Mouse (Mus musculus): ENCODE data around the gene Eml5. TPM values are rescaled to one million over a fixed set of nuclear protein-coding genes. Genes with fewer than 3 reads are reported as not detected.

The Eml5 gene
- polyA plus RNA-seq, 1 experiment from 2014 or later: 26.2 TPM

DNA sequence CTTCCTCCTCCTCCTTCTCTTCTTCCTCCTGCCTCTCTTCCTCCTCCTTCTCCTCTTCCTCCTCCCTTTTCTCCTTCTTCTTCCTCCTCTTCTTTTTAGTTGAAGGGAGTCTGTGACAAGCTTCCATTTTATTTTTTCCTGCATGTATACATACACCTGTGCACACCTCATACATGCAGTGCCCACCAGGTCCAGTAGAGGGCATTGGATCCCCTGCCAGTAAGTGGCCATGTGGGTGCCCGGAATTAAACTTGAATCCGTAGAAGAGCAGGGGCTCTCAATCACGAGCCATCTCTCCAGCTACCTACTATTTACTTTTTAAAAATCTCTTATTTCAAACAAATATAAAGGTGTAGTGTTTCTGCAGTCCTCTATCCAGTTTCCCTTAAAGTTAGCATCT, 50.5 kb downstream of the Eml5 start:
- no peaks in the 10 kb centered on the region for H3K27me3 ChIP-seq (ENCODE audit: control insufficient read depth, insufficient read depth, low read depth, low read length)
- H3K4me3 ChIP-seq (ENCODE audit: low read depth, low read length): no peak overlapping the region
- ATAC-seq: no peak
- no peak overlapping the region for H3K27ac ChIP-seq (ENCODE audit: low read length)
- no peaks in the 10 kb centered on the region for H3K4me1 ChIP-seq (ENCODE audit: control insufficient read depth, insufficient read depth, low read length)
- no peaks in the 10 kb centered on the region for H3K9me3 ChIP-seq (replicated peaks; ENCODE audit: control insufficient read depth, low read length, poor library complexity, severe bottlenecking)
- 26% methylated on average over 3 of the region's 3 CpGs for WGBS
- no peak overlapping the region for H3K4me2 ChIP-seq (ENCODE audit: low read length)
- no peak overlapping the region for H3K9ac ChIP-seq (ENCODE audit: low read depth, low read length)
- no peaks in the 10 kb centered on the region for H3K36me3 ChIP-seq (ENCODE audit: control insufficient read depth, insufficient read depth, low read length)

- ATAC-seq: no peak
- 92% methylated on average over 3 of the region's 3 CpGs for WGBS
- Histone ChIP-seq H3K9ac (ENCODE audit: low read depth, low read length) (no peak overlapping the region), H3K9me3 (replicated peaks; ENCODE audit: control insufficient read depth, low read length, poor library complexity, severe bottlenecking) (no peaks in the 10 kb centered on the region), H3K4me2 (ENCODE audit: low read length) (no peak overlapping the region), H3K36me3 (ENCODE audit: control insufficient read depth, insufficient read depth, low read length) (peaks cover 6% of the 10 kb centered on the region), H3K27me3 (ENCODE audit: control insufficient read depth, insufficient read depth, low read depth, low read length) (no peaks in the 10 kb centered on the region), H3K4me3 (ENCODE audit: low read depth, low read length) (no peak overlapping the region), H3K4me1 (ENCODE audit: control insufficient read depth, insufficient read depth, low read length) (no peaks in the 10 kb centered on the region), H3K27ac (ENCODE audit: low read length) (no peak overlapping the region)
These were observed 56.5 kb downstream of the Eml5 start for GRCm38 (mm10) chr12:98844774-98845173.

- Histone ChIP-seq H3K27me3 (ENCODE audit: control insufficient read depth, insufficient read depth, low read depth, low read length) (no peaks in the 10 kb centered on the region), H3K4me1 (ENCODE audit: control insufficient read depth, insufficient read depth, low read length) (no peaks in the 10 kb centered on the region), H3K9ac (ENCODE audit: low read depth, low read length) (no peak overlapping the region), H3K4me3 (ENCODE audit: low read depth, low read length) (no peak overlapping the region), H3K36me3 (ENCODE audit: control insufficient read depth, insufficient read depth, low read length) (peaks cover 9% of the 10 kb centered on the region), H3K4me2 (ENCODE audit: low read length) (no peak overlapping the region), H3K27ac (ENCODE audit: low read length) (no peak overlapping the region), H3K9me3 (replicated peaks; ENCODE audit: control insufficient read depth, low read length, poor library complexity, severe bottlenecking) (no peaks in the 10 kb centered on the region)
- 97% methylated on average over 3 of the region's 3 CpGs for WGBS
- no peak for ATAC-seq
These were observed 61.1 kb downstream of the Eml5 start for GRCm38 (mm10) chr12:98840135-98840534.

DNA sequence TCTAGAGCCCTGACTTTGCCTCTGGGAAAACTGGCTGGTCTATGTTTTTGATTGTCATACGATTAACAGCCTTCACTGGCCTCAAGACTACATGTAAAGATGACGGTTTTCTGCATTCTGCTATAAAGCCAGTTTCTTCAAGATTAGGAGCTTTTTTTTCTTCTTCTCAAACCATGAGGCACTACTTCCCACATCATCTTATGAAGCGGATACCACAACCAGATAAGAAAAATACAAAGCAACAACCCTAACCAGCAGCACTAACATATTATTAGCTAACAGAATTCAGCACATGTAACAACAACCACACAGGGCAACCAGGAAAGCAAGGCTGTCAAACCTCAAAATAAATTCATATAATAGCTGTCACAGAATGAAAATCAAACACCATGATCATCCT, 63.3 kb downstream of the Eml5 start:
- Histone ChIP-seq H3K4me3 (ENCODE audit: low read depth, low read length) (no peak overlapping the region), H3K9me3 (replicated peaks; ENCODE audit: control insufficient read depth, low read length, poor library complexity, severe bottlenecking) (no peaks in the 10 kb centered on the region), H3K4me2 (ENCODE audit: low read length) (no peak overlapping the region), H3K4me1 (ENCODE audit: control insufficient read depth, insufficient read depth, low read length) (no peaks in the 10 kb centered on the region), H3K36me3 (ENCODE audit: control insufficient read depth, insufficient read depth, low read length) (peaks cover 9% of the 10 kb centered on the region), H3K9ac (ENCODE audit: low read depth, low read length) (no peak overlapping the region), H3K27ac (ENCODE audit: low read length) (no peak overlapping the region), H3K27me3 (ENCODE audit: control insufficient read depth, insufficient read depth, low read depth, low read length) (no peaks in the 10 kb centered on the region)
- no peak for ATAC-seq
- WGBS: 95% methylated on average over 3 of the region's 3 CpGs

DNA sequence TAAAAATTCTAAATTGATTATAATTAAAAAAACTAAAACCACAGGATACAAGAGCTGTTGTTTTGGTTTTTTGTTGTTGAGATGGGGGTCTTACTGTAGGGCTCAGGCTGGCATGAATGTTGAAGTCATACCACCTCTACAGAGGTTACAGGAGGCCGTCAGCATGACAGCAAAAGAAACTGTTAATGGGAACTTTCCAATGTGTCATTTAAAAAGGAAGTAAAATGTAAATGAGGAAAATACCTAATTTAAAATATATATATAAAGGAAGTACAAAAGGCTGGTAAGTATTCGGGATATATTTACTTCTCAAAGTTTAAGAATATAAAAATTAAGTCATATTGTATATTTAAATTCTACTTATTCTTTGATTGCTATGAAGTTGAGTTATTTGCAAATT, 65.8 kb downstream of the Eml5 start:
- H3K27me3 ChIP-seq (ENCODE audit: control insufficient read depth, insufficient read depth, low read depth, low read length): no peaks in the 10 kb centered on the region
- no peak for ATAC-seq
- H3K27ac ChIP-seq (ENCODE audit: low read length): no peak overlapping the region
- H3K4me3 ChIP-seq (ENCODE audit: low read depth, low read length): no peak overlapping the region
- H3K4me2 ChIP-seq (ENCODE audit: low read length): no peak overlapping the region
- no peaks in the 10 kb centered on the region for H3K4me1 ChIP-seq (ENCODE audit: control insufficient read depth, insufficient read depth, low read length)
- no peak overlapping the region for H3K9ac ChIP-seq (ENCODE audit: low read depth, low read length)
- 96% methylated on average over 2 of the region's 2 CpGs for WGBS
- H3K9me3 ChIP-seq (replicated peaks; ENCODE audit: control insufficient read depth, low read length, poor library complexity, severe bottlenecking): no peaks in the 10 kb centered on the region
- H3K36me3 ChIP-seq (ENCODE audit: control insufficient read depth, insufficient read depth, low read length): peaks cover 10% of the 10 kb centered on the region; the same call in 1 of the 2 replicates

- Histone ChIP-seq H3K27me3 (ENCODE audit: control insufficient read depth, insufficient read depth, low read depth, low read length) (no peaks in the 10 kb centered on the region), H3K27ac (ENCODE audit: low read length) (no peak overlapping the region), H3K4me1 (ENCODE audit: control insufficient read depth, insufficient read depth, low read length) (no peaks in the 10 kb centered on the region), H3K4me2 (ENCODE audit: low read length) (no peak overlapping the region), H3K36me3 (ENCODE audit: control insufficient read depth, insufficient read depth, low read length) (peaks cover 10% of the 10 kb centered on the region; the same call in 1 of the 2 replicates), H3K4me3 (ENCODE audit: low read depth, low read length) (no peak overlapping the region), H3K9me3 (replicated peaks; ENCODE audit: control insufficient read depth, low read length, poor library complexity, severe bottlenecking) (no peaks in the 10 kb centered on the region), H3K9ac (ENCODE audit: low read depth, low read length) (no peak overlapping the region)
- ATAC-seq: no peak
- WGBS: 96% methylated on average over 2 of the region's 2 CpGs
These were observed 66.4 kb downstream of the Eml5 start for GRCm38 (mm10) chr12:98834879-98835278.

- WGBS: 95% methylated on average over 1 of the region's 1 CpGs
- Histone ChIP-seq H3K36me3 (ENCODE audit: control insufficient read depth, insufficient read depth, low read length) (peaks cover 10% of the 10 kb centered on the region; the same call in 1 of the 2 replicates), H3K4me3 (ENCODE audit: low read depth, low read length) (no peak overlapping the region), H3K4me2 (ENCODE audit: low read length) (no peak overlapping the region), H3K9ac (ENCODE audit: low read depth, low read length) (no peak overlapping the region), H3K27ac (ENCODE audit: low read length) (no peak overlapping the region), H3K27me3 (ENCODE audit: control insufficient read depth, insufficient read depth, low read depth, low read length) (no peaks in the 10 kb centered on the region), H3K4me1 (ENCODE audit: control insufficient read depth, insufficient read depth, low read length) (no peaks in the 10 kb centered on the region), H3K9me3 (replicated peaks; ENCODE audit: control insufficient read depth, low read length, poor library complexity, severe bottlenecking) (no peaks in the 10 kb centered on the region)
- ATAC-seq: no peak
These were observed 67.4 kb downstream of the Eml5 start for GRCm38 (mm10) chr12:98833901-98834300.

- H3K4me1 ChIP-seq (ENCODE audit: control insufficient read depth, insufficient read depth, low read length): no peaks in the 10 kb centered on the region
- H3K4me3 ChIP-seq (ENCODE audit: low read depth, low read length): no peak overlapping the region
- no peak overlapping the region for H3K9ac ChIP-seq (ENCODE audit: low read depth, low read length)
- no peak overlapping the region for H3K27ac ChIP-seq (ENCODE audit: low read length)
- peaks cover 10% of the 10 kb centered on the region; the same call in 1 of the 2 replicates for H3K36me3 ChIP-seq (ENCODE audit: control insufficient read depth, insufficient read depth, low read length)
- no peaks in the 10 kb centered on the region for H3K9me3 ChIP-seq (replicated peaks; ENCODE audit: control insufficient read depth, low read length, poor library complexity, severe bottlenecking)
- H3K27me3 ChIP-seq (ENCODE audit: control insufficient read depth, insufficient read depth, low read depth, low read length): no peaks in the 10 kb centered on the region
- WGBS: 92% methylated on average over 8 of the region's 8 CpGs
- ATAC-seq: no peak
- H3K4me2 ChIP-seq (ENCODE audit: low read length): no peak overlapping the region
These were observed 68.2 kb downstream of the Eml5 start for GRCm38 (mm10) chr12:98832929-98833598.

DNA sequence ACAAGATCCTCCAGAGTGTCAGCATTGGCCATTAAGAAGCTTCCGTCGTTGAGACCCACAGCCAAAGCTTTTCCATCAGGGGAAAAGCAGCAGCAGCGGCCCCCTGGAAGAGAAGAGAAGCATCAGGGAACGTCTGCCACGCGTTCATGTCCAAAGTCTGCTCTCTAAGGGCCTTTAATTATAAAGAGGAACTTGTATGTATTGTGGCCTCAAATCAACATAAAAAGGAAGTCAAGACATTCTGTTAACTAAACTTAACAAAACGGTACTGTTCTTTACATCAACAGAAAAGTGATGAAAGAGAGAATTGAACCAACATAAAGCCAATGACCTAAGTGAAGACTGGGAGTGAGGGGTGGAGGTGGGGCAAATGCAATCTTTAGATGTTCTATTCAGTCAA, 70.2 kb downstream of the Eml5 start:
- H3K27me3 ChIP-seq (ENCODE audit: control insufficient read depth, insufficient read depth, low read depth, low read length): no peaks in the 10 kb centered on the region
- H3K4me3 ChIP-seq (ENCODE audit: low read depth, low read length): no peak overlapping the region
- H3K9ac ChIP-seq (ENCODE audit: low read depth, low read length): no peak overlapping the region
- WGBS: 89% methylated on average over 7 of the region's 7 CpGs
- H3K4me2 ChIP-seq (ENCODE audit: low read length): no peak overlapping the region
- 0 out of 2 replicates have a peak, but pooled peaks cover 7% of the 10 kb centered on the region for H3K36me3 ChIP-seq (ENCODE audit: control insufficient read depth, insufficient read depth, low read length)
- no peak overlapping the region for H3K27ac ChIP-seq (ENCODE audit: low read length)
- H3K9me3 ChIP-seq (replicated peaks; ENCODE audit: control insufficient read depth, low read length, poor library complexity, severe bottlenecking): no peaks in the 10 kb centered on the region
- ATAC-seq: no peak
- H3K4me1 ChIP-seq (ENCODE audit: control insufficient read depth, insufficient read depth, low read length): no peaks in the 10 kb centered on the region
